11 mouse cellular contexts compared by ENCODE assay signal in the genomic region with DNA sequence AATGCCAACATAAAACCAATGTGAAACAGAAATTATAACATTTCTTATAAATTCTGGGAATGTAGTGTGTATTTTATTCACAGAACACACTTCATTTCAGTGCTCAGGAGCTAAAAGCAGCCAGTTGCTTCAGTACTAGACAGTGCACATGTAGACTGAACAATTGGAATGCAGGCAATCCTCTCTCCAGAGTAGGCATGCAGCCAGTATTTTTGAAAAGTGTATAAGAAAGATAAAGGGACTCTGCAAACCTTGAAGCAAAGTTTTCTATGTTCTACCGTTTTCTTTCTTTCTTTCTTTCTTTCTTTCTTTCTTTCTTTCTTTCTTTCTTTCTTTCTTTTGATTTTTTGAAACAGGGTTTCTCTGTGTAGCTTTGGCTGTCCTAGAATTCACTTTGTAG. TPM values are rescaled to one million over a fixed set of nuclear protein-coding genes. Genes with fewer than 3 reads are reported as not detected.
DNase-seq lines count a peak whose midpoint lies in the region; ATAC-seq and TF ChIP-seq lines count a peak whose summit lies in the region.
"Had no signal": no experiment of that assay in that cellular context is flagged by ENCODE, and none has a peak within 500 bp of the region (broad histone marks: within the 10 kb centered on the region; RNA-seq: fewer than 3 reads in every experiment).

No protein-coding gene starts in this region.

- intact Hi-C loops in heart, postnatal 25 days (cut with DNase I): loop anchor here (5.0 to 10.0 kb wide), 4 partner anchors 114 to 424 kb away; partner anchors contain the start of genes Ccdc88a, Clhc1 and Rps27a

- H3K27ac ChIP-seq in heart, embryonic 15.5 days: peak overlapping the region; percentile 99
- peak overlapping the region; percentile 92; the same call in 1 of the 2 replicates for H3K27ac ChIP-seq in ES-E14 (ENCODE audit: insufficient read depth, low read depth, low read length, poor library complexity, severe bottlenecking)
- H3K27ac ChIP-seq in embryonic facial prominence, embryonic 15.5 days (replicated peaks): peak overlapping the region; percentile 99; the same call in 1 of the 2 replicates
- H3K27ac ChIP-seq in stomach, embryonic 14.5 days (ENCODE audit: low read length): peak overlapping the region; percentile 68; the same call in 1 of the 2 replicates
- no peak overlapping the region for H3K27ac ChIP-seq in midbrain, embryonic 15.5 days
- H3K27ac ChIP-seq: forebrain, embryonic 15.5 days; hindbrain, postnatal 0 days had no signal

- no peaks in the 10 kb centered on the region for H3K9me3 ChIP-seq in heart, embryonic 15.5 days (replicated peaks)
- H3K9me3 ChIP-seq in ES-E14 (ENCODE audit: control insufficient read depth, insufficient read depth, low read depth, low read length): no peaks in the 10 kb centered on the region
- H3K9me3 ChIP-seq in embryonic facial prominence, embryonic 15.5 days (replicated peaks): no peaks in the 10 kb centered on the region
- no peaks in the 10 kb centered on the region for H3K9me3 ChIP-seq in stomach, embryonic 14.5 days (ENCODE audit: control insufficient read depth, low read depth, low read length)
- no peaks in the 10 kb centered on the region for H3K9me3 ChIP-seq in midbrain, embryonic 15.5 days
- H3K9me3 ChIP-seq: forebrain, embryonic 15.5 days had no signal

- H3K4me3 ChIP-seq in heart, embryonic 15.5 days: no peak overlapping the region
- no peak overlapping the region for H3K4me3 ChIP-seq in ES-E14 (ENCODE audit: insufficient read depth in 1 of 2, low read depth in 1 of 2, low read length in 2 of 2, poor library complexity in 1 of 2, severe bottlenecking in 1 of 2)
- H3K4me3 ChIP-seq in embryonic facial prominence, embryonic 15.5 days (replicated peaks): no peak overlapping the region
- H3K4me3 ChIP-seq in stomach, embryonic 14.5 days (ENCODE audit: low read depth, low read length): no peak overlapping the region
- H3K4me3 ChIP-seq in midbrain, embryonic 15.5 days: no peak overlapping the region

- WGBS in heart, embryonic 15.5 days: 37% methylated on average over 1 of the region's 1 CpGs
- WGBS in embryonic facial prominence, embryonic 15.5 days: 79% methylated on average over 1 of the region's 1 CpGs
- WGBS in stomach, embryonic 14.5 days: 79% methylated on average over 1 of the region's 1 CpGs
- WGBS in midbrain, embryonic 15.5 days: 74% methylated on average over 1 of the region's 1 CpGs

- no peak for DNase-seq in heart, postnatal 25 days (ENCODE audit: low spot score)
- DNase-seq in ES-E14 (ENCODE audit: low read depth, low spot score): no peak
- no peak for DNase-seq in urinary bladder, postnatal 25 days (ENCODE audit: low spot score)
- no peak for DNase-seq in gastrocnemius, postnatal 25 days
- DNase-seq: liver had no signal

- peaks cover 12% of the 10 kb centered on the region for H3K4me1 ChIP-seq in heart, embryonic 15.5 days (replicated peaks)
- H3K4me1 ChIP-seq in ES-E14 (ENCODE audit: control insufficient read depth in 2 of 2, insufficient read depth in 2 of 2, low read length in 2 of 2, poor library complexity in 1 of 2): peaks cover 0 to 9% of the 10 kb centered on the region in 2 experiments; a peak in 3 of 4 replicates
- H3K4me1 ChIP-seq in embryonic facial prominence, embryonic 15.5 days: peaks cover 8% of the 10 kb centered on the region
- H3K4me1 ChIP-seq in stomach, embryonic 14.5 days (ENCODE audit: control insufficient read depth, insufficient read depth, low read length): no peaks in the 10 kb centered on the region
- peaks cover 11% of the 10 kb centered on the region for H3K4me1 ChIP-seq in midbrain, embryonic 15.5 days

- no peaks in the 10 kb centered on the region for H3K36me3 ChIP-seq in heart, embryonic 15.5 days
- no peaks in the 10 kb centered on the region; the same call in 1 of the 2 replicates for H3K36me3 ChIP-seq in ES-E14 (ENCODE audit: control insufficient read depth, insufficient read depth, low read length, poor library complexity, severe bottlenecking)
- no peaks in the 10 kb centered on the region for H3K36me3 ChIP-seq in embryonic facial prominence, embryonic 15.5 days
- H3K36me3 ChIP-seq in stomach, embryonic 14.5 days (ENCODE audit: control insufficient read depth, insufficient read depth, low read length): no peaks in the 10 kb centered on the region
- H3K36me3 ChIP-seq in midbrain, embryonic 15.5 days (replicated peaks): no peaks in the 10 kb centered on the region
- H3K36me3 ChIP-seq: forebrain, embryonic 15.5 days had no signal

- in situ Hi-C loops in ES-E14 (cut with MboI; ENCODE audit: low sequenced_read_pairs in 2 of 2, unreplicated experiment in 2 of 2): no loop called here

- peak overlapping the region; percentile 56 for H3K4me2 ChIP-seq in heart, embryonic 15.5 days
- no peak overlapping the region for H3K4me2 ChIP-seq in embryonic facial prominence, embryonic 15.5 days (replicated peaks)
- H3K4me2 ChIP-seq in stomach, embryonic 14.5 days (replicated peaks; ENCODE audit: low read depth, low read length): no peak overlapping the region
- H3K4me2 ChIP-seq in midbrain, embryonic 15.5 days: no peak overlapping the region
- H3K4me2 ChIP-seq: forebrain, embryonic 15.5 days had no signal

- no peak for ATAC-seq in heart, embryonic 15.5 days (replicated peaks; ENCODE audit: insufficient number of reproducible peaks, insufficient read depth, low FRiP score, low read depth)
- no peak for ATAC-seq in embryonic facial prominence, embryonic 15.5 days (ENCODE audit: insufficient number of reproducible peaks, low FRiP score, low TSS enrichment, low read depth)
- no peak for ATAC-seq in stomach, embryonic 14.5 days (ENCODE audit: insufficient number of reproducible peaks, insufficient read depth, low FRiP score, low read depth)
- ATAC-seq in midbrain, embryonic 15.5 days (replicated peaks): no peak
- ATAC-seq: forebrain, embryonic 15.5 days; hindbrain, postnatal 0 days had no signal

- no peaks in the 10 kb centered on the region for H3K27me3 ChIP-seq in heart, embryonic 15.5 days
- H3K27me3 ChIP-seq in embryonic facial prominence, embryonic 15.5 days: no peaks in the 10 kb centered on the region
- no peaks in the 10 kb centered on the region for H3K27me3 ChIP-seq in stomach, embryonic 14.5 days (ENCODE audit: control insufficient read depth, insufficient read depth, low read length)
- no peaks in the 10 kb centered on the region for H3K27me3 ChIP-seq in midbrain, embryonic 15.5 days (replicated peaks)
- H3K27me3 ChIP-seq: forebrain, embryonic 15.5 days had no signal

- H3K9ac ChIP-seq in heart, embryonic 15.5 days: no peak overlapping the region
- no peak overlapping the region for H3K9ac ChIP-seq in ES-E14 (ENCODE audit: insufficient read depth, low read depth, low read length, poor library complexity, severe bottlenecking)
- no peak overlapping the region for H3K9ac ChIP-seq in embryonic facial prominence, embryonic 15.5 days
- no peak overlapping the region for H3K9ac ChIP-seq in stomach, embryonic 14.5 days (replicated peaks; ENCODE audit: low read depth, low read length)
- no peak overlapping the region for H3K9ac ChIP-seq in midbrain, embryonic 15.5 days
- H3K9ac ChIP-seq: forebrain, embryonic 15.5 days had no signal

TF ChIP-seq in ES-E14, 5 proteins besides CTCF, POLR2A, EP300 and RAD21:
- TF ChIP-seq ZNF384 (IDR thresholded peaks at IDR 0.05; ENCODE audit: low read depth, low read length) (no peak), MAFK (IDR thresholded peaks at IDR 0.05; ENCODE audit: insufficient read depth, low read depth, low read length) (no peak), ZC3H11A (IDR thresholded peaks at IDR 0.05; ENCODE audit: borderline replicate concordance, low read depth, low read length) (no peak), CHD2 (IDR thresholded peaks at IDR 0.05; ENCODE audit: low read depth, low read length) (no peak), HCFC1 (IDR thresholded peaks at IDR 0.05; ENCODE audit: borderline replicate concordance, insufficient read depth, low read length) (no peak)
TF ChIP-seq in ES-E14: peak in this region for 0.

RNA-seq across cellular contexts. Expression of gene Rtn4, which starts 1.2 kb away (rescaled TPM):
- 57.4 and 59.5 TPM in 2 replicates for polyA plus RNA-seq in heart, embryonic 15.5 days (2015; fragmentation: Nextera tagmentation; extraction: Ambion mirVana)
- 10 to 100 TPM; 84.9 to 93.5 TPM for total RNA-seq in heart, postnatal 25 days (2021)
- 360 and 368 TPM in 2 replicates for total RNA-seq in ES-E14 (2012; rRNA removed)
- 82.4 and 94.4 TPM in 2 replicates for polyA plus RNA-seq in embryonic facial prominence, embryonic 15.5 days (2015; fragmentation: Nextera tagmentation; extraction: Ambion mirVana)
- 58.7 and 61.2 TPM in 2 replicates for polyA plus RNA-seq in stomach, embryonic 14.5 days (2014; fragmentation: Nextera tagmentation; extraction: Ambion mirVana)
- polyA plus RNA-seq in midbrain, embryonic 15.5 days (2015; fragmentation: Nextera tagmentation; extraction: Ambion mirVana): 128 and 134 TPM in 2 replicates
- total RNA-seq in gastrocnemius, postnatal 25 days (2021): 100 to 1,000 TPM; 715 to 734 TPM
